Mouse (Mus musculus) B cell, adult 2 months (primary cell): ENCODE measurements around the gene Tmem102.

Source experiments
- DNase-seq, 2 experiments: peaks; one replicate each; pipeline ENCODE4 v3.0.0; 2022

Gene Tmem102

DNA sequence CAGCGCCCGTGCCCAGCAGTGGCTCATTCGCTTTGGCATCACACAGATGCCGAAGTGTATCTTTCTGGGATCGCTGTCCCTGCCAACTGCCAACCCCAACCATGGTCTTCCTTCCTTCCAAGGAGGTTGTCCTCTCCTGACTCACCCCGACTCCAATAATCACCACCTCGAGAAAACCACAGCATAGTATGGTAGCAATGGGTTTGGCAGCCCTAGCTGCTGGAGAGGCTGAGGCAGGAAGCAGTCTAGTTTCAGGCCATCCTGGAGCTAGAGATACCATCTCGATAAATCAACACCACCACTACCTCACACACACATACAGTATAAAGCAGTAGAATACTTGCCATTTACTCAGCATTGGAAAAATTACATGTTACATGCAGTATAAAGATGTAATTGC is 13.4 kb upstream of the Tmem102 start:
- no peak for DNase-seq

DNA sequence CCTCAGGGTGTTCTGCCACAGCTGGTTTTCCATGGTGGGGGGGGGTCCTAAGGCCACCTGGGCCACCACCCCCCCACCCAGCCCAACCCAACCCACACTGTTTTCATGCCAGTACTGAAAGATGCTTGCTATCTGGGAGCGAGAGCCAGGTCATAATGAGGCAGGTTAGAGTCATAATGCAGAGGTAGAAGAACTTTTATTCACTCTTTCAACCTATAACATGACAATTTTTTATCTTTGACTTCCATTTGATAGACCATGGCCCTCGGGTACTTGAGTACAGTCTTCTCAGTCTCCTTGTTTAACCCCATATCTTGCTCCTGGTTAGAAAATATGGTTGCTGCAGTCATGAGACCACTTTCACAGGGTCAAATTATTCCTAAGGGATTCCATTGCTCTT is 12.9 kb upstream of the Tmem102 start, which contains the start of gene Spem2:
Gene Spem2, minus strand, starts transcription at position 101 of the 400 bp plus-strand sequence.
- DNase-seq = no peak

DNA sequence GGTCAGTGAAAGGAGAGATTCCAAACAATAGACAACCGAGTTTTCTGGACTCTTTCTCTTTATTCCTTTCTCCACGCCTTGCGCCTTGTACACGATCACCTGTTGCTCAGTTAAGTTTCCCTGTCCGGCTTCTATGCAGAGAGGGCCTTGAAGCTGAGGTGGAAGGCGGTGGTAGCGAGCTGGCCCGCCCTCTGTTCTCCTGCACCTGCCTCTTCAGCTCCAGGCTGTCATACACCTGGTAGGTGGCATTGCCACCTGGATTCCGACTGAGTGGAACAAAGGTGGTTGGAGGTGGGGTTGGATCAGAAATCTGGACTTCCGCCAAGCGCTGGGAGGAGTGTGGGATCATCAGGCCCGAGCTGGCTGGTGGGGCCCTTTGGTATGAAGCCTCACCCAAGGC is 11.1 kb upstream of the Tmem102 start:
- no peak for DNase-seq

DNA sequence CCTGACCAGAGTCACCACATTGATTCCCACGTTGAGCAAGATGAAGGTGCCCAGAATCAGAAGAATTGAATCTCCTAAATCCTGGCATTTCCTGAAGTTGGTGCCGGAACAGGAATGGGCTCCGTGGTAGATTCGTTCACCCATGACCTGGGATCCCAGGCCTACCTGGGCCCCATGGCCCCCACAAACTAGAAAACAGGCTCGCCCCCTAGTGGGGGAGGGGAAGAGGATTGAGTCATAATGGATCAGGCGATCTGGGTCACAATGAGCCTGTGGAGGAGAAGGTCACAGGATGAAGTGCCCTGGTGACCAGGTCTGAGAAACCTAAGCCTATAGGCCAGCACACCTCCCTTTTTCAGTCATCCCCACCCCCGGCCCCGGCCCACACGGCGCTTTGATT is 9.7 kb upstream of the Tmem102 start, which contains the start of gene Gm39566:
Gene Gm39566, minus strand, starts transcription at position 144 of the 400 bp plus-strand sequence.
- no peak for DNase-seq

DNA sequence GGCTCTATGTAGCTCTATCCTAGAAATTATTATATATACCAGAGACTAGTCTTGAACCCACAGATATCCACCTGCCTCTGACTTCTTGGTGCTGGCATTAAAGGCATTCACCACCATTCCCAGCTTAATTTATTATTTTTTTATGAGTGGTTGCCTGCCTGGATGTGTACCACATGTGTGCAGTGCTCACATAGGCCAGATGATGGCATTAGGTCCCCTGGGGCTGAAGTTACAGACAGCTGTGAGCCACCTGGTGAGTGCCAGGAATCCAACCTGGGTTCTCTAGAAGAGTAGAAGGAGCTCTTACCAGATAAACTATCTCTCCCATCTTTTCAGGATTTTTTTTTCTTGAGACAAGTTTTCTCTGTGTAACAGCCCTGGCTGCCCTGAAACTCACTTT is 4.9 kb upstream of the Tmem102 start:
- no peak for DNase-seq

DNA sequence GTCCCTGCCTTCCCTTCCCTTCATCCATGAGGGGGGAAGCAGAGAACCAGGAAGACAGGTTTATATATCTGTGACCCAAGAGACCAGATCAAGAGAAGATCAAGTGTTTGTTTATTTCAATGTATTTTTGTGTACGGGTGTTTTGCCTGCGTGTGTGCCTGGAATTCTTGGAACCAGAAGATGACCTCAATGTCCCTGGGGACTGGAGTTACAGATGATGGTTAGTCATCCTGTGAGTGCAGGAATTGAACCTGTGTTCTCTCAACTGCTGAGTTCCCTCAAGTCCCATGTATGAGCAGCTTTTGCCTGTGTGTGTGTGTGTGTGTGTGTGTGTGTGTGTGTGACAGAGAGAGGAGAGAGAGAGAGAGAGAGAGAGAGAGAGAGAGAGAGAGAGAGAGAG is 2.2 kb upstream of the Tmem102 start:
- DNase-seq = no peak

DNA sequence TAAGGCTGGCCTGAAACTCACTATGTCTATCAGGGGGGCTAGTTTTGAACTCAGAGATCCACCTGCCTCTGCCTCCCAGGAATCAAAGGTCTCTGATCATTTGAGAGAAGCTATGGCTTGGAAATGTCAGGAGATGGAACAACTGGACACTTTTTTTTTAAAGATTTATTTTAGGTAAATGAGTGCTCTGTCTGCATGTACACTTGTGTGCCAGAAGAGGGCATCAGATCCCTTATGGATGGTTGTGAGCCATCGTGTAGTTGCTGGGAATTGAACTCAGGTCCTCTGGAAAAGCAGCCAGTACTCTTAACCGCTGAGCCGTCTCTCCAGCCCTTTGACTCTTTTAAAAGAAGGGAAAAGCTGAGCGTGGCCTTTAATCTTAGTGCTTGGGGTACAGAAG is 954 bp upstream of the Tmem102 start:
- no peak for DNase-seq

DNA sequence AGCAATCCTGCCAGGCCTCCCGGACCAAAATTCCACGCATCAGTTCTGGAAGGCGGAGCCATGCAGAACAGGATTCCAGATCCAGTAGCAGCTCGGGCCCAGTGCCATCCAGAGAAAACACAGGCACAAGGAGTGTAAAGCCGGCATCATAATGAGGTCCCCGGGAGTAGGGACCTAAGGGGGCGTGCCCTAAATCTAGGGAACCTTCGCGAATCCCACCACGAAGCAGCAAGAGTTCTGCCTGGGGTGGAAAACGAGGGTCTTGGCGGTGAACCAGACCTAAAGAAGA is 828 bp downstream of the Tmem102 start:
- no peak for DNase-seq

DNA sequence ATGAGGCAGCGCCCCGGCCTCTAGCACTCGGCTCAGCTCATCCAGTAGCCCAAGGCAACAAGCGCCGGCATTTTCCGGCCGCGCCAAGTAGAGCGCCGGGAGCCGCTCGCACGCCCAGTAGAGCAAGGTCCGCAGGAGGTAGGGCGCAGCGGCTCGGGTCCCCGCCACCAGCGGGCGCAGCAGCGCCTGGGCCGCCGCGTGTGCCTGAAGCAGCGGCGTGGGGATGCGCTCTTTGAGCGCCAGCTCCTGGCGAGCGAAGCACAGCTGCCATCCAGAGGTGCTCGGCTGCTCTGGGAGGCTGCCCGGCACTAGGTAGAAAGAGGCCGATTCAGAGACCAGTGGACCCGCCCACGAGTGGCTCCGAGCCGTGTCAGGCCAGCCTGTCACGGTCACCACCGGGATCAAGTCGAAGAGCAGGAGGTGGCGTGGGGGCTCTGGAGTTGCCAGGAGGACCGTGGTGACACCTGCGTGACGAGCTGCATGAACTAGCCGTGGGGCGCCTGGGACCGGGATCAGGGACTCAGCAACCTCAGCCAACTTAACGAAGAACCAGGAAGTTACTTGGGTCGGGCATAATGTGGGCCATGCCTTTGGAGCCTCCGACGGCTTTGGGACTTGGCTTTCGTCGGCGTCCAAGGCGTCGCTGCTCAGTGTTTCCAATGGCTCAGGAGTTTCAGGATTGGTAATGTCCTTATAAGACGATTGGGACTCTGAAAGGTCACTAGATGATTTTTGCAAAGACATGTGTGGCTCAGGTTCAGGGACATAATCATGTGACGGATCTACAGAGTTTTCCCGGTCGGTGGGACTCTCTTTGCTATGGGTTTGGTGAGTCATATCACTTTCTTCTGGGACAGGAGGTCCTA is 1.4 kb downstream of the Tmem102 start:
- peak; percentile 77 to 80 for DNase-seq

DNA sequence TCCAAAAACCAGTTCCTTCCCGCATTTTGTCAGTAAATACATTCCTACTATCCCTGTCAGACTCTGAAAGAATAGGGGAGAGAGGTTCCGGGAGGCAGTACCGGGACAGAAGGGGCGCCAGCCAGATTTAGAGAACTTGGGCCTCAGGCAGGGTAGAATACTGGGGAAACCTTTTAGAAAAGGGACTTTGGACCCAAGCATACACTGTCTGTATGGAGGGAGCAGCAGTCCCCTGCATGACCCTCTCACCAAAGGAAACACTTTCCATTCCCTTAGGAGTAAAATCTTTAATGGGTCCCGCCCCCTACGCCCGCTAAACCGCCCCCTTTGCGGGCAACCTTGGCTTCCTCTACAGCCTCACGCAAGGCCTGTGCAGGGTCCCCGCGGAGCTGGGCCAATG is 2.1 kb downstream of the Tmem102 start:
- DNase-seq = no peak

DNA sequence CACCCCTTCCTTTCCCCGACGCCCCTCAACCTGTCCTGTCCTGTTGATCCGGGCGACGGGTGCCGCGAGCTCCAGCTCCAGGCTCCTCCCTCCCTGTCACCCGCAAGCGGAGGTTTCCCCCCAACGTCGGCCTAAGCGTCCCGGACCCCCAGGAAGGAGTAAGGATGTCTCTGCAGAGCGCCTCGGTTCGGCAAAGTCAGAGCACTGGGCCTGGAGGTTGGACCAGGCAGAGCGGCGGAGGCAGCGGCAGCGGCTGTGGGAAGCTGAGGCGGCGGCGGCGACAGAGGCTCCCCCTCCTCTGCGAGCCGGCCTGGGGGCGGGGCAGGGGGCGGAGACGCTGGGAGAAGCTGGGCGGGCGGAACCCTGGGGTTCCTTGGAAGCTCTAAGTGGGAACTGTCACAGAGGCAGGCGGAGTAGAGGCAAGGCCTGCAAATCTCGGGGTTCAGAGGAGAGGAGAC is 2.7 kb downstream of the Tmem102 start:
- peak; percentile 47 to 52 for DNase-seq

DNA sequence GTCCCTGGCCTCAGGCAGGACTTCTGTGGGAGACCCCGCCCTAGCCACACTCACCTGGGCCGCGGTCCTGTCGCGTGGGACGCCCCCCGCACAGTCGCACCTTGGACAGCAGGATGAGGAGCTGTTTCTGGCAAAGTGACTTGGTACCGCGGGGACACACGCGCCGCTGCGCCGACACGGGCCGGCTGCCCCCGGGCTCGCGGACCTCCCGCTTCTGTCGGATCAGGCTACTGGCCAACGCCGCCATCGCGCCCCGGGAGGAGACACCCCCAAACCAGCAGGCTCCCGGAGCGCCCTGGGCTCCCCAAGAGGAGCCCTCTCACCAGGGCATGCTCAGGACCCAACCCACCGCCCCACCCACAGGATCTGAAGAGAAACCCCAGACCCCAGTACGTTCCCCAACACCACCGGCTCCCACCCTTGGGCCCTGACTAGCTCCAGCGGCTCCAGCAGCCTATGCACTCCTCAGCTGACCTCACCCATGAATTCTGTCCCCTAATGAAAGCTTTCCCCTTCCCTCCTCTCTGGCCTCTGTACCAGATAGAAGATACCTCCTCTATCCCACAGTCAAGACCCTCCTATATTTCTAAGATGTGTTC is 3.9 kb downstream of the Tmem102 start, which contains the start of gene Fgf11:
Gene Fgf11, minus strand, starts transcription at position 479 of the 599 bp plus-strand sequence.
- DNase-seq = peak; percentile 26 to 33

DNA sequence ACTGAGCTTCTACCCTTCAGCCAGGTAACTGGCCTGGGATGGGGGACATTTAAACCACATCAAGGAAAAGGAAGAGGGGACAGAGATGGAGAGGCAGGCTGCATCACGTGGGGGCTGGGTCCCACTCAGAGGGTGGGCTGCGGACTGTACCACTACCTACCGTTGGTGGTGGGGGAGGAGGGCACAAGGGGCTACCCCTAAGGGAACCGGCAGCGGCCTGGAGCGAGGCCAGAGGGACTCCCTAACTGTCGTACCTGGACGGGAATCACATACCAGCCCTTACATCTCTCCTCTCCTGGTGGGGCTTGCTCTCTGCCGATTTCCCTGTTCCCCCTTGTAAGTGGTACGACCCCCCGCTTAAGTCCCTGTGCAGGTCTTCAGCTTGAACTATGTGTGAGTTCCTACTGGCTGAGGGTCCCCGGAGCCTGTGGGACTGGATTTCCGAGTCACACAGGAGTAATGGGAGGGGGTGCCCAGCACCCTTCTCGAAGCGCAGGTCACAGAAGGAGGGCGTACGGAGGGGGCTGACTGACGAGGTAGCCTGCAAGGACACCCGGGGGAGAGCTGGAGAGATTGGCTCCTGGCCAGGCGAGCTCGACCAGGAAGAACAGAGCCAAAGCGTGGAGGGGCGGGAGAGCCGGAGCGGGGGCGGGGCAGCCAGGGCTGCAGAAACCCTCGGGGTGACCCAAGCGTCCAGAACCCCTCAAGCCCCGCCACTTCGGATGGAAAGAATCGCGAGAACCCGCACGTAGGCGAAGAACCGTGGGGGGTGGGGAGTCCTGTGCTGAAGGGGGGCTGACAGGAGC is 4.8 kb downstream of the Tmem102 start:
- peak; percentile 22 to 36 for DNase-seq

DNA sequence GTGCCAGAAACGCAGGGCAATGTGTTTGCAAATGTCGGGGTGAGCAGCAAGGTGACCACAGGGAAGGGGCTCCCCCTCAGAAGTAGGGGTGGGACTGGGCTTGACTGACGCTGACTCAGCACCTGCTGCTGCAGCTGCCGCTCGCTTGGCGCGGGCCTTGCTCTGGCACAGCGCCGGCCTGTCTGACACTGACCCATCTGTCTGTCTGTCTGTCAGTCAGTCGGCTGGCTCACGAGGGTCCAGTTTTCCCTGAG is 5.4 kb downstream of the Tmem102 start:
- peak; percentile 43 to 48 for DNase-seq

DNA sequence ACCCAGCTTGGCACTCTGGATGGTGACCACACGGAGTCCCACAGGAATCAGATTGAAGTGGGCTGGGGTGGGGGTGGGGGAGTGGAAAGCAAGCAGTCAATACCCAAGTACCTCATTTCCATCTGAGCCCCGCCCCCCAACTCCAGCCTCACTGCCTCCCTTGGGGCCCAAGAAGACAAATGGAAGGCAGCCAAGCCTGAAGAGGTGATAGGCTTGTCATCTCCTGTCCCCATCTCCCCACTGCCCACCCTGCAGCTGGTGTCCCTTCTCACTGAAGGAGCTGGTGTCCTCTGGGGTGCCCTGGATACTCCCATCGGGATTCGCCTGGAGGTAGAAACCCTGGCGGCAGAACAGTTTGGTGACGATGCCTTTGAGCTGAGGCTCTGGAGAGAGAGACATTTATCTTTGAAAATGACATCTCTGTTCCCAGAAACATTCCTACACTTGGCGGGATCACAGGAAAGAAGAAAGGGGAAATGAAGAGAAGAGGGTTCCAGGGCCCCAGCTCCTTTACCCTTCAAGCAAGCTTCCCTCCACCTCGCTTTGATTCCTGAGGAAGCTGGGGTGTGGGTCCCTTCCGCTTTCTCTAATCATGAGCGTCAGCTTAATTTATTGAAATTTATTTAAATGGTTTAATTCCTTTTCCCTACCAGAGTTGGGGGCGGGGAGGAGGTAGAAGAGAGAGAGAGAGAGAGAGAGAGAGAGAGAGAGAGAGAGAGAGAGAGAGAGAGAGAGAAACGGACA is 5.9 kb downstream of the Tmem102 start:
- peak; percentile 83 to 86 for DNase-seq

DNA sequence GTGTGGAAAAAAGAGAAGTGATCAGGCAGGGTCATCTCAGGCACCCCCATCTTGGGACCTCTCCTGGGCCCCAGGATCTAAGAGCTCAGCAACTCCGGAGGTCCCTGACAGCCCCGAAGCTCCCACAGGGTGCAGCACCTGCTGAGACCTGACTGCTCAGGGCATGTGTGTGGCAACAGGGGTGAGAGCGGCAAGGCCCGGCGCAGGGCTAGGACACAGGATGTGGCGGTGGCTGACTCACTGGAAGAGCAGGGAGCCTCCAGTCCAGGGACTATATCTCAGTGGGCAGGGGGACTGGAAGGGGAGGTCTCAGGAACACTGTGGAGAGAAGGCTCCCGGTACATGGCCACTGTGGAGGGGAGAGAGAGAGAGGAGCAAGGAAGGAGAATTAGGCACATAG is 7.5 kb downstream of the Tmem102 start:
- no peak for DNase-seq

DNA sequence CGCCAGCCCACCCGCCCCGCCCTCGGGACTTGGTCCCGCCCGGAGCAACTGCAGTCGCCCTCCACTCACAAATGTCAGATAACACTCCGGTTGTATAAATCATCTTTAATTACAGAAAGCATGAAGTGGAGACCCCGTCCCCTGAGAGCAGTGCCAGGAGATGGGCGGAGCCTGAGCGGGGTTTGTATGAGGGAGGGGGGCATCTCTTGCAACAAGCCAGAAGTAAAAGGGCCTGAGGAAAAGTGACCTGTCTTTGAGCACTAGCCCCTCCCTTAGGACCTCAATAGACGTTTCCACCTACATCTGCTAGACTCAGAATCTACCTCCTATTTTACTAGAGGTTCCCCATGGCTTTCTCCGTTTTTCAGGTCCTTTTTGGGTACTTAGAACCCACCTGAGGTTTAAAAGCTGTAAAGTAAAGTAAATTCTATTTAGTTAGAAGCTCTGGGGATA is 9.4 kb downstream of the Tmem102 start:
- no peak for DNase-seq

DNA sequence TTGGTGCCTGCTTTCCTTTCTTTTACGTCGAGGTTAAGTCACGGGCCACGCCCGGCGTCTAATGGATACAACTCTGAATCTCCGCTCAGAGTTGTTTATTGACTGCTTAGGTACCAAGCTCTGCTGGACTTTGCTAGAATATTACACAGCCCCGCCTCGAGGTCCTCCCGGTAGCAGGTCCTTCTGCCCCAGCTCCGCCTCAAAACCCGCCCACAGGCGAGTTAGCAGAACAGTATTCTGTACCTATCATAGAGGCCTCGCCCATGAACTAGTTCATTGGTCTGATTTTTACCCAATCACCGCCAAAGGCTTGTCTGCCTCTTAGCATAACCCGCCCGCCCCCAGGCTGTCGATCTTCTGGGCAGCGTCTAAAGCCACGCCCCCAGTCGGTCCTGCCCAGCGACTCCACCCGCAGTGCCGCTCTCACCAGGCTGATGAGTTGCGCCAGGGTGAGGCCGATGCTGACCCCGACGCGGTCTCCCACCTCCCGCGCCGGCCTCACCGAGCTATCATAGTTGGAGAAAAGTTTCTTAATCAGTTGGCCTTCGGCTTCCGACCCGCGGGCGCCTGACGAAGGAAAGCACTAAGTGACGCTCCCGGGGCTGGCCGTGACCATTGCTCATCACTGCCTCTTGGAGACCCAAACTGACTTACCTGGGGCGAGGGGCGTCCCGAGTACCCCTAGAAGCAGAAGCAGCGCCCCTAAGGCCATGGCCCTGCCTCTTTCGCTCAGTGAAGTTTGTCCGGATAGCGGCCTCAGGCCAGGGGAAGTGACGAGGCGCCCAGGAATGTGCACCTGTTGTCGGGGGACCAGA is 10.0 kb downstream of the Tmem102 start, which contains the start of gene Chrnb1:
Gene Chrnb1, minus strand, starts transcription at position 776 of the 815 bp plus-strand sequence.
- peak; percentile 91 to 94 for DNase-seq

DNA sequence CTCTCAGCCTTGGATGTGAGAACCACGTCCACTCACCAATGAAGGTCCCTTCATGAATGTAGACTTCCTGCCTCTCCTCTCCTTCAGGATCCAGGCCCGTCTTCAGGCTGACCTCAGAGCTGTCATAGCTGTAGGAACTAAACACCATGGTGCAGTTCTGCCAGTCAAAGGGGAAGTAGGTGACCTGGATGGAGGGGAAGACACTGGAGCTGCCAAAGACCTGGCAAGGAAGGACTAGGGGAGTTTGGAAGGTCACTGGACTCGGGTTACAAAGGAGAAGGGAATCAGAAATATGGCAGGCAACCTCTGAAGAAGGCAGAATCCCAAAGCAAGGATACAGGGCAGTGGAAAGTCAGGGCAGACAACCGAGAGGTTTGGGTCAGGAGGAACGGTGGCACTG is 12.0 kb downstream of the Tmem102 start:
- DNase-seq = no peak

DNA sequence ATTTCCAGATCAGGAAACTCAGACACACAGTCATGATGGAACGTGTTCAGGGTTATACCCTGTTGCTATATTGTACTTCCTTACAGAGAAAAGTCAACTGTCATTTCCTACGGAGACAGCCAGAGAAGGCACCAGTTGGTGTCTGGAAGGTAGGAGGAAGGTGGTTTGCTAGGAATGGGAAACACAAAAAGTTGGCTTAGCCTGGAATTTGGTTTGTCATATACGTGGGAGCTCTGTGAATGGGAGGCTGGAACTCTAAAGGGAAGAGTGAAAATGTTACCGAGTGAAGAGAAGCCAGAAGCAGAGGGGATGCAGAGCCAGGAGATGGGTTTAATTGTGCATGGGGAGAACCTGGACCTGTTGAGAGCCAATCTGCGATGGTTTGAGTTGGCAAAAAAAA is 14.0 kb downstream of the Tmem102 start:
- no peak for DNase-seq

DNA sequence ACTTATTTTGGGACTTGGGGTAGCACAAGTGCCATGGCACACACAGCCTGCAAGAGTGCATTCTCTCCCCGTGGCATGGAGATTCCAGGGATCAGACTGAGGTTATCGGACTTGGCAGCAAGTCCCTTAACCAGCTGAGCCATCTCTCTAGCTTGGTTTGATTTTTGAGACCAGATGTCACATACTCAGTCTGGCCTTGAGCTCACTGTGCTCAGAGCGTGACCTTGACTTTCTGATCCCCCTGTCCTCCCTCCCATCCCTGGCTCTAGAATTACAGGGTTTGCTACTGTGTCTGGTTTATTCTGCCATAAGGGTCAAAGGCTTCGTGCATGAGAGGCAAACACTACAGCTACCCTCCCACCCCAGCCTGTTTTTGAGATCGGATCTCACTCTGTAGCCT is 16.0 kb downstream of the Tmem102 start:
- no peak for DNase-seq

DNA sequence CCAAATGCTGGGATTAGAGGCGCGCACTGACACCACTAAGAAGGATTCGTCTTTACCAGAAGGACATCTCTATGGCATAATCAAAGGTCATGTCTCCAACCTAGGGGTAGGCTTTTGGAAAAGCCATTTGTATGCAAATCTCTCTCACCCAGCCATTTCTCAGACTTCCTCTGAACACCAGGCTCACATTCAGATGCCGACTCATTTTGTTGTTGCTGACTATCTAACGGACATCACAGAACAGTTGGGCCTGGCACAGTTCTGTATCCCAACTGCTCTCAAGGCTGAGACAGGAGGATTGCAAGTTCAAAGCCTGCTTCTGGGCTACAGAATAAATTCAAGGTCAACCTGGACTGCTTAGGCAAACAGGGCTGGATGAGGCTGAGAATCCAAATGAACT is 18.1 kb downstream of the Tmem102 start:
- no peak for DNase-seq
